Mouse (Mus musculus): Measurements from ENCODE around the gene Psme1. TPM values are rescaled to one million over a fixed set of nuclear protein-coding genes. Genes with fewer than 3 reads are reported as not detected.
A peak's percentile ranks its signal among the peaks of the same experiment; 100 is the strongest.

The Psme1 gene
- polyA plus RNA-seq, 1 experiment from 2014 or later: 94.3 TPM

- no peaks in the 10 kb centered on the region for H3K36me3 ChIP-seq (replicated peaks)
- H3K9me3 ChIP-seq: no peaks in the 10 kb centered on the region
- no peak for DNase-seq (ENCODE audit: extremely low spot score, low spot score)
- H3K4me1 ChIP-seq: peaks cover 25% of the 10 kb centered on the region
- 92% methylated on average over 3 of the region's 3 CpGs for WGBS
- H3K4me3 ChIP-seq: no peak overlapping the region
- no peaks in the 10 kb centered on the region for H3K27me3 ChIP-seq (ENCODE audit: poor library complexity, severe bottlenecking)
- no peak overlapping the region for H3K27ac ChIP-seq
Measured at GRCm38 (mm10) chr14:55557587-55557986, 20.3 kb upstream of the Psme1 start.

- Histone ChIP-seq H3K27ac (peak overlapping the region; percentile 94; the same call in 1 of the 2 replicates), H3K4me1 (peaks cover 25% of the 10 kb centered on the region)
- no peak for DNase-seq (ENCODE audit: extremely low spot score, low spot score)
Measured at GRCm38 (mm10) chr14:55558740-55559448, 19.0 kb upstream of the Psme1 start.

DNA sequence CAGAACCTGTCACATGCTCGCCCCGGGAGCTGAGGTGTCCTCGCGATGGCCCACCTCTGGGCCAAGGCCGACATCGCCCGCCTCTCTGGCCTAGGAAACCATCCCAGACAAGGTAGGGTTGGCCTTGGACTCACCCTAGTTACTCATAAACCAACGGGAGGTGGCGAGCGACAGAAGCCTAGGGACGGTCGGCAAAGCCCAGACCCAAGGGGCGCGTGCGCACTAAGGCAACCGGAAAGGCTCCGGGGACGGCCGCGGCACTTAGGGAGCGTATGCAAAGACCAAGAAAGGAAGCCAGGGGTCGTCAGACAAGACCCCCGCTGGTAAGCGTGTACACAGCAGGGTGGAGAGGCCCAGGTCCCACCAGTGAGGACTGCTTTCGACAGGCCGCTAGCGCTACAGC, 18.1 kb upstream of the Psme1 start, which contains the start of gene Dcaf11:
Gene Dcaf11, plus strand, starts transcription at position 208 of the 403 bp plus-strand sequence.
- H3K4me3 ChIP-seq: peak within 1 kb of the TSS; percentile 66
- no peaks in the 10 kb centered on the region for H3K27me3 ChIP-seq (ENCODE audit: poor library complexity, severe bottlenecking)
- DNase-seq (ENCODE audit: extremely low spot score, low spot score): peak; percentile 92
- under 1% methylated on average over 27 of the region's 27 CpGs for WGBS
- H3K27ac ChIP-seq: peak within 1 kb of the TSS; percentile 94
- H3K4me1 ChIP-seq: peaks cover 25% of the 10 kb centered on the region
- peaks cover 16% of the 10 kb centered on the region for H3K36me3 ChIP-seq (replicated peaks)
- no peaks in the 10 kb centered on the region for H3K9me3 ChIP-seq

More at GRCm38 (mm10) chr14:55558740-55559448, 19.0 kb upstream of the Psme1 start:
- Histone ChIP-seq H3K27me3 (ENCODE audit: poor library complexity, severe bottlenecking) (no peaks in the 10 kb centered on the region), H3K9me3 (no peaks in the 10 kb centered on the region), H3K36me3 (replicated peaks) (peaks cover 8% of the 10 kb centered on the region; the same call in 1 of the 2 replicates), H3K4me3 (peak overlapping the region; percentile 66)
- WGBS: 63% methylated on average over 6 of the region's 6 CpGs

DNA sequence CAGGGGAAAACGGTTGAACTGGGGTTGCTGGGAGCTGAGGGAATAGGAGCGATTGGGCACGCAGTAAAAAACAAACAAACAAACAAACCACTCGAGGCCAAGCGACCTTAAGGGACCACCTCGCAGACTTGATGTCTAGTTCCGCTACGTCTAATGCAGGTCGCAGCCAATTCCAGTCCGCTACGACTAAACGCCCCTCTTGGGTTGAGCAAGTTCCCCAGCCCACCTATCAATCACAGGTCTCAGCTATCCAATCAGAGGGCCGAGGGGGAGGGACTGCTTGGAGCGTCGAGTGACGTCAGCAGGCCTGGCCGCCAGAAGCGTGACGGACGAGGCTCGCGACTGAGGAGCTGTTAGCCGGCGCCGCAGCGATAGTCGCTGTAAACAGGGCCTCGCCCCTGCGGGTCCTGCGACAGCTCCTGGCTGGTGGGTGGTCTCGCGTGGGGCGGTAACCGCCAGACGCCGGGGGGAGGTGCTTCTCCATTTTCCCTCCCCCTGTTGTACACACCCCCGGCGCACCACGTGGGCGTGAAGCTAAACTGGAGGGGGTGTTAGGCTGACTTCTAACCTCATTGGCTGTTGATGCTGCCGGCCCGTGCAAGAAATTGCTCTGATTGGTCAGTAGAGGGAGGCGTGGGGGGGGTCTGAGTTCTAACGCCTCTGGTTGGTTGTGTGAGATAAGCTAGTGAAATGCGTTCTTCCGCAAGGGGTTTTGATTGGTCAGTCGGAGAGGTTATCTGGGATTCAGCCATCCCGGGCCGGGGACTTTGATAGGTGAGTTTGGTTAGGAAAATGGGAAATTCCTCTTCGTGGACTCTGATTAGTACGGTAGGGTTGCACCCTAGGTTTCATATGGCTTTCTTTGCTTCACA, 17.5 kb upstream of the Psme1 start, which contains the start of gene A730061H03Rik:
Gene A730061H03Rik, minus strand, starts transcription at position 205 of the 872 bp plus-strand sequence.
- no peaks in the 10 kb centered on the region for H3K9me3 ChIP-seq
- peaks cover 25% of the 10 kb centered on the region for H3K4me1 ChIP-seq
- H3K36me3 ChIP-seq (replicated peaks): peaks cover 23% of the 10 kb centered on the region
- under 1% methylated on average over 51 of the region's 51 CpGs for WGBS
- H3K27me3 ChIP-seq (ENCODE audit: poor library complexity, severe bottlenecking): no peaks in the 10 kb centered on the region
- peak; percentile 98 for DNase-seq (ENCODE audit: extremely low spot score, low spot score)
- peak within 1 kb of the TSS; percentile 66 for H3K4me3 ChIP-seq
- peak within 1 kb of the TSS; percentile 94 for H3K27ac ChIP-seq

DNA sequence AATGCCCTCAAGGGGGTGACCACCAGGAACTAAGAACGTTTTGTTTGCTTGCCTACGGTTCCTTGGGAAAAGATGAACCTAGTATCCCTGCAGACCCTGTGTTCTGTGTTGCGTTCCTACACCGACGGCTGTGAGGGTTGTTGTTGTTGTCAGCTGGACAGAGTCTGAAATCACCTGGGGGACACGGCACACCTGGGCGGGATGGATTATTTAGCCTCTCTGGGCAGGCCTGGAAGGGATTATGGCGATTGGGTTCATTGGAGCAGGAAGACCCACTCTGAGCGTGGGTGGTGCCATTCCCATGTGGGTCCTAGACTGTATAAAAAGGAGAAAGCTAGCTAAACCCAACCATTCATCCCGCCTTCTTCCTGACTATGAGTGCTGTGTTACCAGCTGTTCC, 16.1 kb upstream of the Psme1 start:
- H3K27ac ChIP-seq: no peak overlapping the region
- no peak for DNase-seq (ENCODE audit: extremely low spot score, low spot score)
- H3K4me1 ChIP-seq: peaks cover 22% of the 10 kb centered on the region
- WGBS: 85% methylated on average over 10 of the region's 10 CpGs
- H3K9me3 ChIP-seq: no peaks in the 10 kb centered on the region
- peaks cover 37% of the 10 kb centered on the region for H3K36me3 ChIP-seq (replicated peaks)
- no peak overlapping the region for H3K4me3 ChIP-seq
- H3K27me3 ChIP-seq (ENCODE audit: poor library complexity, severe bottlenecking): no peaks in the 10 kb centered on the region

- Histone ChIP-seq H3K9me3 (no peaks in the 10 kb centered on the region), H3K27ac (no peak overlapping the region), H3K4me3 (no peak overlapping the region), H3K27me3 (ENCODE audit: poor library complexity, severe bottlenecking) (no peaks in the 10 kb centered on the region), H3K36me3 (replicated peaks) (peaks cover 51% of the 10 kb centered on the region), H3K4me1 (peaks cover 21% of the 10 kb centered on the region)
- WGBS: 94% methylated on average over 11 of the region's 11 CpGs
- no peak for DNase-seq (ENCODE audit: extremely low spot score, low spot score)
Measured at GRCm38 (mm10) chr14:55563249-55563648, 14.7 kb upstream of the Psme1 start.

DNA sequence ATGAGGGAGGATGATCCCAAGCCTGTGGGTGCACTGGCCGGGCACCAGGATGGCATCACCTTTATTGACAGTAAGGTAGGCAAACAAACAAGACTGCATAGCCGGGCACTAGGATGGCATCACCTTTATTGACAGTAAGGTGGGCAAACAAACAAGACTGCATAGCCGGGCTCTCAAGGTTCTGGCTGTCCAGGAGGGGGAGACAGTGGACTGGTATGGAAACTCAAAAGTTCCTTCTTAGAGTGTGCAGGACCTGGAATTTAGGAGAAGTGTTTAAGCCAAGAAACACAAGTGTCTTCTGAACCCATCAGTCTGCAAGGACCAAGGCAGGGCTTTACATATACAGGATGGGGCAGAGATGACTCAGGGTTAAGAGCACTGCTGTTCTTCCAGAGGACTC, 12.2 kb upstream of the Psme1 start:
- 85% methylated on average over 3 of the region's 3 CpGs for WGBS
- H3K27me3 ChIP-seq (ENCODE audit: poor library complexity, severe bottlenecking): no peaks in the 10 kb centered on the region
- H3K27ac ChIP-seq: no peak overlapping the region
- DNase-seq (ENCODE audit: extremely low spot score, low spot score): no peak
- H3K36me3 ChIP-seq (replicated peaks): peaks cover 69% of the 10 kb centered on the region
- peaks cover 13% of the 10 kb centered on the region for H3K4me1 ChIP-seq
- H3K9me3 ChIP-seq: no peaks in the 10 kb centered on the region
- H3K4me3 ChIP-seq: no peak overlapping the region

- no peaks in the 10 kb centered on the region for H3K9me3 ChIP-seq
- no peak for DNase-seq (ENCODE audit: extremely low spot score, low spot score)
- H3K27ac ChIP-seq: no peak overlapping the region
- H3K4me1 ChIP-seq: no peaks in the 10 kb centered on the region
- H3K4me3 ChIP-seq: no peak overlapping the region
- H3K27me3 ChIP-seq (ENCODE audit: poor library complexity, severe bottlenecking): no peaks in the 10 kb centered on the region
- WGBS: 86% methylated on average over 3 of the region's 3 CpGs
- peaks cover 69% of the 10 kb centered on the region for H3K36me3 ChIP-seq (replicated peaks)
Measured at GRCm38 (mm10) chr14:55567496-55567895, 10.4 kb upstream of the Psme1 start.

GRCm38 (mm10) chr14:55570588-55570987, 7.3 kb upstream of the Psme1 start:
- Histone ChIP-seq H3K4me3 (no peak overlapping the region), H3K9me3 (no peaks in the 10 kb centered on the region), H3K36me3 (replicated peaks) (peaks cover 45% of the 10 kb centered on the region), H3K27me3 (ENCODE audit: poor library complexity, severe bottlenecking) (peaks cover 3% of the 10 kb centered on the region; the same call in 1 of the 2 replicates), H3K27ac (no peak overlapping the region), H3K4me1 (peaks cover 4% of the 10 kb centered on the region)
- 89% methylated on average over 2 of the region's 2 CpGs for WGBS
- DNase-seq (ENCODE audit: extremely low spot score, low spot score): no peak

DNA sequence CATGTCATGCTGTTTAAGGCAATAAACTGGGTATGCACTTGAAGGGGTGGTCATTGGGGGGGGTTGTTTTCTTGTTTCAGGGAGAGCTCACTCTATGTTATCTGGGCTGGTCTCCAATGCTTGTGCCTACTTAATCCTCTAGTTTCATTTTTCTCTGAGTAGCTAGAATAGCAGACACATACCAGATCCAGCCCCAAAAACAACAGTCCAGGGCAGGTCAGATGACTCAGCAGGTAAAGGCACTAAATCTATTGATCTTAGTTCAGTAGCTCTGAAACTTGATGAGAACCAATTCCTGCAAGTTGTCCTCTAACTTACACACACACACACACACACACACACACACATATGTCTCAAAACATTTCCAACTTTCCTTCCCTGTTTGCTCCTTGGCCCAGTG, 6.2 kb upstream of the Psme1 start:
- peaks cover 34% of the 10 kb centered on the region for H3K36me3 ChIP-seq (replicated peaks)
- DNase-seq (ENCODE audit: extremely low spot score, low spot score): no peak

DNA sequence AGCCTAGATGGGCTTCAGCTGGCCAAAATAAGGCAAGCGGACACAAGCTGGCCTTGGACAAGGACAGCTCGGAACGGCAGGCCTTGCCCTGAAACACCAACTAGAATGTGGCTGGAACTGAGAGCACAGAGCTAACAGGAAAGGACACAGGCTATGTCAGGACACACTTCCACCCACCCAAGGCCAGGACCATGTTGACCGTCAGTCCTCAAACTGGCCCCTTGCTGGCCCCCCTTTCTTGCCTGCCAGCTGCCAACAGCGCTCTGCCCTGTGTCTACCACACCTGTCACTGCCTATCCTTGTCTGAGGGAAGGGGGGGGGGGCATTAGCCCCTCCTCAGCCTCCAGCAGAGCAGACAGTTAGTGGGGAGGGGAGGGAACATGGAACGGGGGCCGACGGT, 2.6 kb upstream of the Psme1 start, which contains the start of gene Fitm1:
Gene Fitm1, plus strand, starts transcription at position 316 of the 400 bp plus-strand sequence.
- 82% methylated on average over 8 of the region's 8 CpGs for WGBS
- Histone ChIP-seq H3K4me1 (peaks cover 29% of the 10 kb centered on the region), H3K9me3 (no peaks in the 10 kb centered on the region), H3K27me3 (ENCODE audit: poor library complexity, severe bottlenecking) (peaks cover 4% of the 10 kb centered on the region; the same call in 1 of the 2 replicates), H3K4me3 (no peak within 1 kb of the TSS), H3K27ac (peak within 1 kb of the TSS; percentile 30; the same call in 1 of the 2 replicates), H3K36me3 (replicated peaks) (peaks cover 6% of the 10 kb centered on the region)
- no peak for DNase-seq (ENCODE audit: extremely low spot score, low spot score)

More for the DNA sequence above, 6.2 kb upstream of the Psme1 start:
- Histone ChIP-seq H3K27ac (no peak overlapping the region), H3K9me3 (no peaks in the 10 kb centered on the region), H3K4me3 (no peak overlapping the region), H3K27me3 (ENCODE audit: poor library complexity, severe bottlenecking) (peaks cover 4% of the 10 kb centered on the region; the same call in 1 of the 2 replicates), H3K4me1 (peaks cover 11% of the 10 kb centered on the region)

GRCm38 (mm10) chr14:55575711-55576110, 2.2 kb upstream of the Psme1 start:
- H3K4me1 ChIP-seq: peaks cover 29% of the 10 kb centered on the region
- 79% methylated on average over 13 of the region's 13 CpGs for WGBS
- no peaks in the 10 kb centered on the region for H3K9me3 ChIP-seq
- H3K27ac ChIP-seq: peak overlapping the region; percentile 30; the same call in 1 of the 2 replicates
- no peak for DNase-seq (ENCODE audit: extremely low spot score, low spot score)
- H3K27me3 ChIP-seq (ENCODE audit: poor library complexity, severe bottlenecking): peaks cover 4% of the 10 kb centered on the region; the same call in 1 of the 2 replicates
- H3K36me3 ChIP-seq (replicated peaks): peaks cover 10% of the 10 kb centered on the region
- no peak overlapping the region for H3K4me3 ChIP-seq

Measured in forebrain, embryonic 10.5 days (tissue).